Mouse (Mus musculus) kidney, postnatal 36 days (tissue): ENCODE data around the gene Actn3.
"Not testable (repeated sequence)": the region's sequence is repeated elsewhere in the genome, so short reads cannot be mapped to it uniquely, and the experiment has no call there.

ENCODE experiments used
- DNase-seq, 2 experiments: peaks; one replicate each; pipeline ENCODE4 v3.0.0; 2021 to 2022; ENCODE audit warnings: mixed read lengths in 2 of 2

The Actn3 gene

GRCm38 (mm10) chr19:4859081-4859480, 18.6 kb downstream of the Actn3 start:
- no peak for DNase-seq

DNA sequence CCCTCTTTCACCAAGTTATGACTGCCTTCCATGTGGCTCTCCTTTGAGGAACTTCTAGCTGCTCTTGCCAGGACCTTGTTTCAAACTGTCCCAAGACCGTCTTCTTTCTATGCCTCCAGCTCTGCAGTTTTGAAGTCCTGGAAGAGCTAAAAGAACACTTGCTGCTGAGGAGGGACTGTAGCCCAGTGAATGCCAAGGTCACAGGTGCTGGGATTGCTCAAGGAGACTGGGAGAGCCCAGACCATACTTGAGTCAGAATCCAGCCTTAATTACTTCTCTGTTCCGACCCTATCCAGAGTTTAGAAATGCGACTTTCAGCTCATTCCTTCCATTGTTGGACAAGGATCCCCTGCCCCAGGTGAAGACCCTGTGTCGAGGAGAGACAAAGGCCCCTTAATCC, 21.8 kb downstream of the Actn3 start:
- DNase-seq = no peak

- DNase-seq = no peak
Measured at GRCm38 (mm10) chr19:4855470-4855820, 22.3 kb downstream of the Actn3 start.

DNA sequence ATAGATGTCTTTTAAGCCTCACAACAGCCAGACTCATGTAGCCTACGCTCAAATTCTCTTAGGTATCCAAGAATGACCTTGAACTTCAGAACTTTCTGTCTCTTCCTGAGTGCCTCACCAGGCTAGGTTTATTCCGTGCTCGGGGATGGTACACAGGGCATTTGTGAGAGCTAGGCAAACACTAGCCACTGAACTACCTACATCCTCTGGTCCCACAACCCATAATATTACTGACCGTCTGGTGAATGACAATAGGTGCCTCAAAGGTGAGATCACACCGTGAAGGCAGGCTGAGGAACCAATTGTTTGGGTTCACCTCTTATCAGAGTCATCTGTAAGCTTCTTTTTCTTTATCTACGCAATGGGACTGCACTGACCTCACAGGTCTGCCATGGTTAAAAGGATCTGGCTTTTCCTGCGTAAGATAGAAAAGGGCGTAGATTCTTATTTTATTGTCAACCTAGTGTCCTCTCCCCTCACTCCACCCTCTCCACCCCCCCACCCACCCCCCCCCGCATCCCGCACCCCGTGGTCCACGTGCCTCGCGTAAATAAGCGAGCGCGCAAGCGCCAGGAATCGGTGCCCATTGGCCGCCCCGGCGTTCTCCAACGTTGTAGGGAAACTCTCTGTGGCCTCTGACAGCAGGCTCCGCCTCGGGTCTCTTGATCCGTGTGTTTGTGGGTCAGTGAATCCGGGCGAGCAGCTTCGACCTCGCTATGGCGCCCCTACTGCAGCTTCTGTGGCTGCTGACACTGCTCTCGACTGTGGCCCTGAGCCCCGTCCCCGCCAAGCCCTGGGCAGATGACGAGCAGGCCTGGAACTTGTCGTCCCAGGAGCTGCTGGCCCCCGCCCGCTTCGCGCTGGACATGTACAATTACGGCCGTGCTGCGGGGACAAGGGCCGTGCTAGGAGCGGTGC, 22.9 kb downstream of the Actn3 start, which contains the start of gene Ctsf:
TSS of gene Ctsf (plus strand) at position 579 of the 918 bp plus-strand sequence.
- peak; percentile 95 to 97 for DNase-seq

GRCm38 (mm10) chr19:4850281-4850680, 27.4 kb downstream of the Actn3 start:
- no peak for DNase-seq

DNA sequence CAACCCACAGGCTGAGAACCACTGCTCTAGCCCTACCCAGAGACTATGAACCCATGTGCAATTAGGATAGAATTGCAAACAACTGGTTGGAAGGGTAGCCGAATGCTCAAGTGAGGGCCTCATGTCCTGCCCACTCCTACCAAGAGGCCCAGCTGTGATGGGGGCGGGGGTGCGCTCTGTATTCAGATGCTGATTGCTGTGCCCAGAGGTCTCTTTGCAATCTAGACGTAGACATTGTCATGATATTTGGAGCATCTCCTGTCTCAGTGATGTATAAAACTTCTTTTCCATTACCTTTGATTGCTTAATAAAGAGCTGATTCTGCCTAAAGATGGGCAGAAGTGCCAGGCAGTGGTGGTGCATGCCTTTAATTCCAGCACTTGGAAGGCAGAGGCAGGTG, 27.9 kb downstream of the Actn3 start:
- no peak for DNase-seq

DNA sequence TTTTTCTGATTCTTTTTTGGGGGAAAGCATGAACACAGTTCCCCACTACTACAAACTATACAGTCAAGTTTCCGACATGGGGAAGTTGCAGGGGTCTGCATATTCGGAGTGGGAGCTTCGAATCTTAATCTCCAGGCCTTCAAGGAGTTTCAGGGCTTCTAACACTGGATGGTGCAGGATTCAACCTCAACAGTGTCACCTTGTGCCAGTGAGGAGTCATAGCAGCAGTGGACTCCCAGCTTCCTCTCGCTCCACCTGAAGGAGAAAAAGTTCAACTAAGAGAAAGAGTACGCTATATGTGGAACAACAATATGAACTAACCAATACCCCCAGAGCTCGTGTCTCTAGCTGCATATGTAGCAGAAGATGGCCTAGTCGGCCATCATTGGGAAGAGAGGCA, 30.2 kb downstream of the Actn3 start:
- peak; percentile 52 to 62 for DNase-seq

- DNase-seq = no peak
Measured at GRCm38 (mm10) chr19:4845846-4846245, 31.9 kb downstream of the Actn3 start.

DNA sequence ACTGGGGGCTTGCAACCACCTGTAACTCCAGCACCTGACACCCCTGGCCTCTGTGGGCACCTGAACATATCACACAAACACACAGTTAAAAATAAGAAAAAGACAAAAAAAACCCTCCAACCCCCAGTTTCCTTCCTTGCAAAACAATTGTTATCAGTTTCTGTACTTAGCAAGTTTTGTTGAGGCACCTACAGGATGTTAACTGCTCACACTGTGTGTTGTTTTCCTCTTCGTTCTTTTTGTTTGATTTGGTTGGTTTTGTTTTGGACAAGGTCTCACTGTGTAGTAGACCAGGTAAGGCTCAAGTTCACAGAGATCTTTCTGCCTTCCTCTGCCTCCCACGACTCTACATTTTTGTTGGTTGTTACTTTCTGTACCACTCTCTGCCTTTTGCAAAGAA, 35.1 kb downstream of the Actn3 start:
- DNase-seq = no peak

DNA sequence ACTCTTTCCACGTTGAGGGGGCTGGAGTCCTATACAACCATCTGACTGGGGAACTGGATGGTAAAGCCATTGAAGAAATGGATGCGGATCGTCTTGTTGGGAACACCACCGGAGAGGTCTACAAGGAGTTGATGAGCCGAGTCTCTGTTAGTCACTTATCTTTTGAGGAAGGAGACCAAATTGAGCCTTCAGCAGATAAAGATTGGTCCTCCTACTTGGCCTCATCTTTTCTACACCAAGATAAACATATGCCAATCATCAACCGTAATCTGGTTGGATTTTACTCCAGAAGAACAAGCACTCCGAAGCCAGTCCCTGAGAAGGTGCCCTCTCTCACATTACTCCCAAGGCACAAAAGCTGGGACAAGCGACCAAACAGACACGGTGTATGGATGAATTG, 36.9 kb downstream of the Actn3 start:
- no peak for DNase-seq

DNA sequence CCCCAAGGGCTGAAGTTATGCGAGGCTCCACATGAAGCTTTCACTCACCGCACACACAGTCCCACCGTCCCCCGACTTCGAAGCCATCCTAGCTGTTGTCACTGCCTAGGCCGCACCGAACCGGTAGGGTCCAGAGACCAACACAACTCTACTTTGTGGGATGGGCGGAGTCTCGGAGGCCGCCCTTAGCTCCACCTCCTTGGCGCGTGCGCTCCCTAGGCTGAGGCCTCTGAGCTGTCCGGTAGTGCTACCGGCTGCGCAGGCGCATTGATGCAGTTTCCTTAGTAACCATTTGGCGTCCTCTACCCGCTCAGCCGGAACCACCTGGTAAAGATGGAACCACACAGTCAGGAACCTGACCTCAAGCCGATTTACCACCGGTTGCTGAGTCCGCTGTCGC, 38.6 kb downstream of the Actn3 start, which contains the start of the genes Ccs and Ccdc87:
TSS of gene Ccs (minus strand) at position 184 of the 400 bp plus-strand sequence.
TSS of gene Ccdc87 (plus strand) at position 218 of the 400 bp plus-strand sequence.
- DNase-seq = peak; percentile 99

DNA sequence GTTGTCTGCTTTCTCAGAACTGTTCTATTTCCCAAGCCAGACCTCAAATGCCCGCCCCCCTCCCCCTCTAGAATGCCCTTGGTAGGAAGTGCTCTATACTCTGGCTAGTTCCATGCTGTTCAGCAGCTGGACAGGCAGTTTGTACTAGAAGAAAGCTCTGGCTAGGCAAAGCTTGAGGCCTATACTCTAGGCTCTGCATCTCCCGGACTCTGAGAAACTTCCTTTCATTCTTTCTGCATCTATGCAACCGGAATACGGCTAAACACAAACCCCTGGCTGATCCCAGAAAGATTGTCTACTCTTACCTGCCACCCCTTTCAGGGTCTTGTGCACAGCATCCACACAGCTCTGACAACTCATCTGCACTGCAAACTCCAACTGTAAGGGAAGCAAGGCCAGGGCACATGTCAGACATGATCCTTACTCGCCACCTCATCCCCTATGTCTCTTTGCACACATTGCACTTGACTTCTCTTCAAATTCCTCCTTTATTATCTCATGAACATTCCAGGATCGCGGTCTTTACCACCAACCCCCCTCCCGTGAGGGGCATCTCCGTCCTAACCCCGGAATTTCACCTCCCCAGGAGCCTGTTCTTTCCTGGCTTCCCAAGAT, 39.1 kb downstream of the Actn3 start:
- no peak for DNase-seq

DNA sequence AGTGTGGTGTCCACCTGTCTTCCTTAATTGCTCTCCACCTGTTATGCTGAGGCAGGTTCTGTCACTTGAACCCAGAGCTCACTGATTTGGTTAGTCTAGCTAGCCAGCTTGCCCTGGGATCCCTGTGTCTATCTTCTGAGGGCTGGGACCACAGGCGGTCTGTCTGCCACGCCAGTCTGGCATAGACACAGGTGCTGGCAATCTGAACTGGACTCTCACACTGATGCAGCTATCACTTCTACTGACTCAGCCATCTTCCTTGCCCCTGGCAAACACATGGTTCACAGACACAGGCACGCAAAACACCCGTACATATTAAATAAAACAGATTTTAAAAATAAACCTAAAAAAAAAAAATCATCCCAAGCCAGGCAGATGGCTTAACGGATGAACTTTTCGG, 40.7 kb downstream of the Actn3 start:
- DNase-seq = peak in 1 of 2 experiments; percentile 25

DNA sequence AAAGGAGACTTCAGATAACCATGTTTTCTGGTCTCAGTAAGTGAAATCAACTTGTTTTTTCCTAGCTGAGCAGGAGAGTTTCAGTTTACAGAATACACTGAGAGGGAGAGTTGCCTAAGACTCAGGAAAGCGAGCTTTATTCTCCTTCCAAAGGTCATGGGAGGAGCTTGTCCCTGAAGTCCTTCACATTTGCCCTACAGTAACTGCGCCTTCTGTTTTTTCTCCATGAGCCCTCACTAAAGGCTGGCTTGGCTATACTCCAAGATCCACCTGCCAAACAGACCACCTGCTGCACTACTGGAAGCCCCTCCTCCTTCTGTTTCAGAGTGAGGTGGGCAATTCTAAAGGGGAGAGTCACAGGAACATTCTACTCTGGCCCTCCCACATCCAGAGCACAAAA, 41.6 kb downstream of the Actn3 start:
- peak; percentile 52 to 72 for DNase-seq

DNA sequence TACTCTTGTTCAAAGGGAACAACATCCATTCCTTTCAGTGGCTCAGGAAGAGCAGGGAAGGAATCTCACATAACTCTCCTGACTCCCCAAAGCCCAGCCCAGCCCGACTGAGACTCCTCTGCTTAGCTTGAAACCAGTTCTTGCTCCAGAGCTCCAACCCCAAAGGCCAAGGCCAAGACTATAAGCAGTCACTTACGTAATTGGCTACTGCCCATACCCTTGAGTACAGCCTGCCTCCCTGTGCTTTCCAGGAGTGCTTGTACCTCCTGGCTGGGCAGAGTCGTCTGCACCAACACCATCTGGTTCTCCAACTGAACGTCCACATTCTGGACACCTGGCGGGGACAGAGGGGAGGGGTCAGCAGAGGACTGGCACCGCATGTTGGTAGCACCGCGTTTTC, 43.7 kb downstream of the Actn3 start:
- DNase-seq = no peak

GRCm38 (mm10) chr19:4829156-4829555, 48.6 kb downstream of the Actn3 start:
- peak; percentile 66 to 76 for DNase-seq

GRCm38 (mm10) chr19:4828444-4829114, 49.1 kb downstream of the Actn3 start:
- peak; percentile 73 to 79 for DNase-seq

- peak; percentile 93 to 97 for DNase-seq
Measured at GRCm38 (mm10) chr19:4820678-4821303, 56.9 kb downstream of the Actn3 start.

- no peak for DNase-seq
Measured at GRCm38 (mm10) chr19:4817182-4817835, 60.4 kb downstream of the Actn3 start.

GRCm38 (mm10) chr19:4813015-4813414, 64.7 kb downstream of the Actn3 start:
- peak in 1 of 2 experiments; percentile 67 for DNase-seq

DNA sequence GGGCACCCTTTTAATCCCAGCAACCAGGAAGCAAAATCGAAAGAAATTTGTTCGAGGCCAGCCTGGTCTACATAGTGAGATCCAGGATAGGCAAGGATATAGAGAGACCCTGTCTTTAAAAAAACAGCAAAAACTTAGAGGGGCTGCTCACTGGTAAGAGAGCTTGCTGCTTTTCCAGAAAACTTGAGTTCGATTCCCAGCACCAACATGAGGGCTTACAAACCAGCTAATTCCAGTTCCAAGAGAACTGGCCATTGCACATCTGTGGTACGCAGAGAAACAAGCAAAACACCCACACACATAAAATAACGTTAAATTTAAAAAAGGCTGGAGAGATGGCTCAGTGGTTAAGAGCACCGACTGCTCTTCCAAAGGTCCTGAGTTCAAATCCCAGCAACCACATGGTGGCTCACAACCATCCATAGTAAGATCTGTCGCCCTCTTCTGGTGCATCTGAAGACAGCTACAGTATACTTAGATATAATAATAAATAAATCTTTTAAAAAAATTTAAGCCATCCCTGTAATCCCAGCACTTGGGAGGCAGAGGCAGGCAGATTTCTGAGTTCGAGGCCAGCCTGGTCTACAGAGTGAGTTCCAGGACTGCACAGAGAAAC, 65.3 kb downstream of the Actn3 start:
- not testable (repeated sequence) for DNase-seq

DNA sequence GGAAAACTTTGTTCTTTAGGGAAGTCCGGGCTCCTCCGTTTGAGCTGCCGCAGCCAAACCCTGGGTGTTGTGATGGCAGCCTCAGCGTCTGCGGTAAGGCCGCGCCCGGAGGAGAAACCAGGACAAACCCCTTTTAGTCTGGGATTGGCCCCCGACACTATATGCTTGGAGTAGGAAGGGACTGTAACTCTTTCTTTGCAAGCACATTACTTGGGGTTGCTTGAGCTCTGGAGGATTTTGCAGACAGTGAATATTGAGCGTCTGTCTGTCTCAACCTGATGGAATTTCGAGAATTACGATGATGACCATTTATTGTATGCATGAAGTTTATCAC, 65.8 kb downstream of the Actn3 start:
- no peak for DNase-seq
